Mouse (Mus musculus): Measurements from ENCODE around the gene Bmp8a.
"Not testable (repeated sequence)": the region's sequence is repeated elsewhere in the genome, so short reads cannot be mapped to it uniquely, and the experiment has no call there.

The Bmp8a gene

DNA sequence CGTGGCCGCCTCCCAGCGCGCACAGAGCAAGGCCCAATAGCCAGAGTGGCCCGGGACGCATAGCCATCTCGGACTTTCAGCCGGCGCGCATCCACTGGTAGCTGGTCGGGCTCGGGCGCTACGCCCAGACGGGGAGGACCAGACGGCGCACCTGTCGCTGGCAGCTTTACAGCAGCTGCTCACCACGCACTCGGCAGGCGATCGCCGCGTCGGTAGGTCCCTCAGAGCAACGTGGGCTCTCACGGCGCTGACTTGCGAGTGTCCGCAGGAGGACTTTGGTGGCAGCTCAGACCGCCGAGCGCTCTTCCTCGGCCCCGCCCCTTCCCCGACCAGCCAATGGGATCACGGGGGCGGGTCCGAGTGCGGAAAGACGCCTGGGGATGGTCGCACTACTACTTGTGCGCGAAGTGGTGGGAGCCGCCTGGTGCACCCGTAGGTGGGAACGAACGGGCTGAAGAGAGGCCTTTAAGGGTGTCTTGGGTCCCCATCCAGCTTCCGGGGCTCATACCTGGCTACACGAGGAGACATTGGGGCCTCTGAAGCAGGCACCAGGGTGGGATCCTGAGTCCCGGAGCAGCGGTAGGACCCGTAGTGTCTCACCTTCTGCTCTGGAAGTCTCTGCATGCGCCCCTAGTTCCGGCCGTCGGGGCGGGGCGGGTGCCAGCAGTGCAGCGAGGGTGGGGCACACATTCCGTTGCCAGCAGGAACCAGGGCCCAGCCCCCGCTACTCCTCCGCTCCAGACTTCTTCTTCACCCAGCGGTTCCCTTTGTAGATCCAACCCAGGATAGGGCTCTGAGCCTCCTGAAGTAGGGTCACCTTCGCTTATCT, at the start of gene Bmp8a:
Gene Bmp8a (minus strand): TSS at position 611 of the 829 bp plus-strand sequence.
- peak; percentile 83 for DNase-seq (ENCODE audit: extremely low spot score)

DNA sequence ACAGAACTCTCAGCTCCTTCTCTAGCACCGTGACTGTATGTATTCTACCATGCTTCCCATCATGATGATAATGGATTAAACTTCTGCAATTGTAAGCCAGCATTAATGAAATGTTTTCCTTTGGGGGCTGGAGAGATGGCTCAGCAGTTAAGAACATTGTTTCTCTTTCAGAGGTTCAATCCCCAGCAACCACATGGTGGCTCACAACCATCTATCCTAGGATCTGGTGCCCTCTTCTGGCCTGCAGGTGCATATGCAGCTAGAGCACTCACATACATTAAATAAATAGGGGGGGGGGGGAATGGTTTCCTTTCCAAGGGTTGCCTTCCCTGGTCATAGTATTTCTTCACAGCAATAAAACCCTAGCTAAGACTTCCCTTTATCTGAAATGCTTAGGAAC, 49.1 kb upstream of the Bmp8a start:
- DNase-seq (ENCODE audit: extremely low spot score) = no peak

- no peak for DNase-seq (ENCODE audit: extremely low spot score)
These were observed 42.0 kb upstream of the Bmp8a start for GRCm38 (mm10) chr4:123385028-123385427.

DNA sequence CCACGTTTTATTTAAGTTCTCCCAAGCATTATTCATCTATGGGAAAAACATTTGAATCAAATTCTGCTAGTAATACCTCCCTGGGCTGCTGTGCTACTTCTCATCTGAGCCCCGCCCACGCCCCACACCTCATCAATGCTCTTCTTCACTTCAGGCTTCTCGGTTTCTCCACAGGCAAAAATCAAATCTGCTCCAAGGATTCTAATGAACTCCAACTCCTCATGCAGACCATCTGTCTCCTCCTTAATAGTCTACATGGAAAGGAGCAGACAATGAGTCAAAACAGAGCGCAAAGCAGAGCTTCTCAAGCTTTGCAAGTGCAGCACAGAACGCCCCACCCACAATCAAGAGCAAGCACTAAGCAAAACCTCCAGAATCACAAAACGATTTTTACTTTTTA, 40.1 kb upstream of the Bmp8a start:
- DNase-seq (ENCODE audit: extremely low spot score) = no peak

DNA sequence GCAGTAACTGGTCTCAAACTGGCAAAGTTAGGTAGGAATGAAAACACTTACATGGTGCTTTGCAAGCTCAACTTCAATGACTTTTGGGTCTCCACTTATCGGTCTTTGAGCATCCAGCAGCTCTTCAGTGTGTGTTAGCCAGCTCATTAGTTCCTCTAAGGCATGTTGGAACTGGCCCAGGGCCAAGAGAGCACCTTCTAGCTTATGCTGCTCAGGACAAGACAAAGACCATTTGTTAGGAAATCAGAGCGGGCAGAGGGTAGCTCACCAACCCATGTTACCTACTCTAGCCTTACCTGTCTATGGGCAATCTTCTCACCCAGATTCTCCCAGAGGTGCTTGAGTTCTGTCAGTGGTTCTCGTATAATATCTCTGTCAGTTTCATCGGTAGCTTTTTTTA, 39.0 kb upstream of the Bmp8a start:
- no peak for DNase-seq (ENCODE audit: extremely low spot score)

- DNase-seq (ENCODE audit: extremely low spot score) = no peak
These were observed 38.5 kb upstream of the Bmp8a start for GRCm38 (mm10) chr4:123381598-123381997.

GRCm38 (mm10) chr4:123376031-123376430, 33.0 kb upstream of the Bmp8a start:
- DNase-seq (ENCODE audit: extremely low spot score) = no peak

DNA sequence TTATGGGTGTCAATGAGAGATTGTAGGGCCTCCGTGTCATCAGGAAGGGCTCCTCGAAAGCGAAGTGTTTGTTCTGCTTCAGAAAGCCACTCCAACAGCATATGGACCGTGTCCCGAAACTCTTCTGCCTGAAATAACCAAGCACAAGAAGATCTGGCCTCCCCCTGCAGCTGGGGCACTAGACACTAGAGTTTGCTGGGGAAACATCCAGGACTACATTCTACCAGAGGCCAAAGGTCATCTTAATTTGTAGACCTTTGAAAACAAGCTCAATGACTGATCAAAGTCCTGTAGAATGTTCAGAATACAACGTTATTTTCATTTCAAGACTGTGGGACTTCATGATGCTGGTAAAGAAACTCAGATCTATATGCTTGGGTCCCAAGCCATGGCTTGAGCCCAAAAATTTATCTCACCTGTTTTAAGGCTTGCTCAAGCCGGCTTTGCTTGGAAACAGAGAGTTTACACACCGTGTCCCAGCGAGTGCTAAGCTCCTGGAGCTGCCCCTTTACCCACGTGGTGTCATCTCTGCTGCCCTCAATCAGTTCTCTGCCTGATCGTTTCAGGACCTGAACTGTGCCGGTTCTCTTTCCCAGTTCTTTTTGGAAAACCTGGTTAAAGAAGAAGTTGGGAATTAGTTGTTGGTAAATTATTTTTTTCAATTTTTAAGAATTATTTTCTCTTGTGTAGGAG, 31.4 kb upstream of the Bmp8a start:
- no peak for DNase-seq (ENCODE audit: extremely low spot score)

- DNase-seq (ENCODE audit: extremely low spot score) = no peak
These were observed 20.5 kb upstream of the Bmp8a start for GRCm38 (mm10) chr4:123363555-123363954.

- DNase-seq (ENCODE audit: extremely low spot score) = no peak
These were observed 17.7 kb upstream of the Bmp8a start for GRCm38 (mm10) chr4:123360771-123361170.

DNA sequence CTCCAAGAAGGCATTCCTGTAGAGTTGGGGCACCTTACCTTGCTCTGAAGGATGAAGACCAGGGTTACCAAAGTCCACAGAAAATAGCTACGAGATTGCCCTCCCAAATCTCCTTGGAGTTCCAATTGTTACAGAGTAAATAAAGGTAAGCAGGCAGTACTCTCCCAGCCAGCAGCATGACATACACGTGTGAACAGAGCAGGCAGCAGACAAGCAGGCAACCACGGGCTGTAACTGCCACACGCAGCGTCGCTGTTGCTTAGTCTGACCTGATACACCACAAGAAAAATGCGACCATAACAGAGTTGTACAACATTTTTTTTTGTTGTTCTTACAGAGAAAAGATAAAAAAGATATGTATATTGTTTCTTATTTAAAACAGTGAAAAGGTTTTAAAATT, 15.6 kb upstream of the Bmp8a start:
- DNase-seq (ENCODE audit: extremely low spot score) = no peak

DNA sequence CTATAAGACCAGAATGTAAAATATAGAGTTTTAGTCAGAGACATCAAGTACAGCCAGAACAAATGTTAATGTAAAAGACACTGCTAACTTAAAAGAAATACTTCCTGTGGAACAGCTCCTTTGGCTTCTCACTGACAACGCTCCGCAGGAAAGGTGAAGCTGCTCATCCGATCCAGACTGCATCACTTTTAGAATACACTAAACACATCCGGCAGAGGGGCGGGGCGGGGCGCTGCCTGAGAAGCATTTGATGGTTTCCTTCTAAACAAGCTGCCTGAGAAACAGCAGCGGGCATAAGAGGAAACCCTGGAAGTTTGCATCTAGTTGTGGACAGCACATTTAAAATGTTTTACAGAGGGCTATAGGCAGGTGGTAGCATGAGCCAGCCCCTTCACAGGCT, 12.9 kb upstream of the Bmp8a start:
- no peak for DNase-seq (ENCODE audit: extremely low spot score)

DNA sequence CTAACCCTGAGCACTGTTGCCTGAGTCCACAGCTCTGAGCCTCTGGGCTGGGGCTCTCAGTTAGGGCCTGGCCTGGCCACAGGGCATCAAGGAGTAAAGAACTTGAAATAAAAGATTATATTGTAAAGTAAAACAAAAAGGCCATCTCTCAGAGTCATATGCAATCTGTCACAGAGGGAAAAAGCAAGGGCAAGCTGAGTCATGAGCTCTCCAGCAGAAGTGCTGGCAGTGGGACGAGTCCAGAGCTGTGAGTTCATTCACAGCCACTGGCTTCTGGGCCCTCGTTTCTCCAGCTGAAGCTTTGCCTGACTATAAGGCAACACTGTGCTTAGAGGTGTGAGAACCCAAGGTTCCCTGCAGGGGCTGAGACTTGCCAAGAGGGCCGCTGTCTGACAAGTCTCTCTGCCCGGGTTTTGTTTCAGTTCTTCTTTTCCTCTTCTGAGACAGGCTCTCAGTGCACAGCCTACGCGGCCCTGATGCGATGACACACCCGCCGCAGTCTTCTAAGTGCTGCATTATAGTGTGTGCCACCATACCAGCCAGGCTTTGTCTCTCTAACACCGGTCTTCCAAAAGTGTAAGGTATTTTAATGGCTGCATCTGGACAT, 10.3 kb upstream of the Bmp8a start:
- no peak for DNase-seq (ENCODE audit: extremely low spot score)

GRCm38 (mm10) chr4:123343471-123343789, 378 bp upstream of the Bmp8a start:
- no peak for DNase-seq (ENCODE audit: extremely low spot score)

DNA sequence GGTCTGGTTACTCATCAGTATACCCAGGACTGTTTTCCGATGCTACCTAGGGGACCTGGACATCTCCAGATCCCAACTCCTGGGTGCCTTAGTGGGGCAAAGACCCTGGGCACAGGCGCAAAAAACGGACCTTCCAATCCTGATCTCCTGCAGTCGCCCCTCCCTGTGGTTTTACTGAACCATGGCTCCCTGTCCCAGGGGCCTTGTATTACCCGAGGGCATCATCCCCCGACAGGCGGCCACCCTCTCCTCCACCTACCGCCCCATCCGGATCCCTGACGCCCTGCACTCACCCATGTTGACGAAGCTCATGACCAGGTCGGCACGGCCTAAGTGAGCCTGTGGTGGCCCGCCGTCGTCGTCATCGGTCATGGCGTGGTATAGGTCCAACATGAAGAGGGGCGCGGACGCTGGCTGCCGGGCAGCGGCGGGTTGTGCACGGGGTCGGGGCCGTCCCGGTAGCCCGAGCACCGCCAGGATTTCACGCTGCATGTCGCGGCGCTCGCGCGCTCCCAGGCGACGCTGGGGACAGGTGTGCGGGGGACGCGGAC, 886 bp downstream of the Bmp8a start:
- DNase-seq (ENCODE audit: extremely low spot score) = no peak

- DNase-seq (ENCODE audit: extremely low spot score) = no peak
These were observed 2.8 kb downstream of the Bmp8a start for GRCm38 (mm10) chr4:123340232-123340631.

- no peak for DNase-seq (ENCODE audit: extremely low spot score)
These were observed 5.4 kb downstream of the Bmp8a start for GRCm38 (mm10) chr4:123337693-123338092.

GRCm38 (mm10) chr4:123335796-123336585, 7.1 kb downstream of the Bmp8a start:
- no peak for DNase-seq (ENCODE audit: extremely low spot score)

GRCm38 (mm10) chr4:123335244-123335643, 7.8 kb downstream of the Bmp8a start:
- DNase-seq (ENCODE audit: extremely low spot score) = not testable (repeated sequence)

DNA sequence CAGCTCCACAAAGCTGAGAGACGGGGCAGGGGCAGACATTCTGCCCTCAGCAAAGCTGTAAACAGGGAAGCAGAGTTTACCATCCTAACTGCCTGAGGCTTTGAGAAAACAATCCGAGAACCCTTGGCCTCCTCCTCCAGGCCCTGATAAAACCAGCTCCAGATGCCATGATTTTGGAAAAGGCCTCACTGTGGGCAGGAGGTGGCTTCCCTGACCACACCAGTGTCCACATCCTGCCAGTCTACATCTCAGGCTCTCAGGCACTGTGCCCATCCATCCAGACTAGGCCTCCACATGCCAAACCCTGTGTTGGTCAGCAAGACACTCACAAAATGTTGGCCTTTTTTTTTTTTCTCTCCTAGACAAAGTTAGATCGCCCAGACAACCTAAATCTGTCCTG, 8.9 kb downstream of the Bmp8a start:
- no peak for DNase-seq (ENCODE audit: extremely low spot score)

GRCm38 (mm10) chr4:123333151-123333550, 9.9 kb downstream of the Bmp8a start:
- no peak for DNase-seq (ENCODE audit: extremely low spot score)

GRCm38 (mm10) chr4:123331961-123332360, 11.1 kb downstream of the Bmp8a start:
- not testable (repeated sequence) for DNase-seq (ENCODE audit: extremely low spot score)

Data from embryo, embryonic 9.5 days (tissue).